Mouse (Mus musculus): ENCODE results near the gene Snrpe.

- no peak for TF ChIP-seq POLR2A (IDR thresholded peaks at IDR 0.05; ENCODE audit: low read depth, low read length)
- no peak for TF ChIP-seq CTCF (conservative IDR thresholded peaks at IDR 0.05; ENCODE audit: insufficient read depth, insufficient read length, low read depth, low read length)
Observed at GRCm38 (mm10) chr1:133610601-133611000, 510 bp upstream of the Snrpe start.
